Mouse (Mus musculus): ENCODE measurements around the gene Mafk. TPM values are rescaled to one million over a fixed set of nuclear protein-coding genes. Genes with fewer than 3 reads are reported as not detected.
A peak's percentile ranks its signal among the peaks of the same experiment; 100 is the strongest.

Gene Mafk
- total RNA-seq, 2 experiments from 2014 or later: 8.9 to 11.5 TPM

DNA sequence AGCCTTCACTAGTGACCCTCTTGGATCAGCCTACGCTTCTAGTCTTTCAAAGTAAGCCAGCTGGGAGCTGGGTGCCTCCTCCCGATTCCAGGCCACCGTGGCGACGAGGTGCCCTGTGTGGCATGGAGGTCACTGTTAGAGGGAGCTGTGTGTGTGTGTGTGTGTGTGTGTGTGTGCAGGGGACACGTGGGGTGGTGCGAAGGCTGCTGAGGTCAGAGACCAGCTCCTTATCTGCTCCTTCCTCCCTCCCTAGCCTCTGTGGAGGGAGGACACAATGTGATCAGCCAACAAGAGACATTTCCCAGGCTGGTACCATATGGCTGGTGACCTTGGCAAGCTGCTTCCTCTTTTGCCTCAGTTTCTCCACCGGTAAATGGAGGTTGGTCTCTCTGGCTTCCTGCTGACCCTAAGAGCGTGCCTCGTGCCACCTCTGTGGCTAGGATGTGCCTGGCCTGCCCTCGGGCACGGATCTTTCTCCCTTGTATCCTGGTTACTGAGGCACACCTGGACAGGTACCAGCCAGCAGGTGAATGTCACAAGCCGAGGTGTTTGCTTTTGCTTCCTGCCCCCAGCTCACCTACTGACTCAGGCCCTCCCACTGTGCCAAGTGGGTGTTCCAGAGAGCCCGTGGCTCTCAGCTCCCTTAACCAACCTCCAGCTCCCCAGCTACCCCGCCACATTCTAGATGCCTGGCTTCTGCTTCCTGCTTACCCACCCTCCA lies 20.5 kb downstream of the Mafk start:
- intact Hi-C loops (cut with DNase I): no loop called here
- TF ChIP-seq CTCF (IDR thresholded peaks at IDR 0.05): no peak
- Histone ChIP-seq H3K27ac (no peak overlapping the region), H3K4me3 (no peak overlapping the region)
- no peak for DNase-seq (ENCODE audit: extremely low spot score in 1 of 2, low spot score in 2 of 2)

DNA sequence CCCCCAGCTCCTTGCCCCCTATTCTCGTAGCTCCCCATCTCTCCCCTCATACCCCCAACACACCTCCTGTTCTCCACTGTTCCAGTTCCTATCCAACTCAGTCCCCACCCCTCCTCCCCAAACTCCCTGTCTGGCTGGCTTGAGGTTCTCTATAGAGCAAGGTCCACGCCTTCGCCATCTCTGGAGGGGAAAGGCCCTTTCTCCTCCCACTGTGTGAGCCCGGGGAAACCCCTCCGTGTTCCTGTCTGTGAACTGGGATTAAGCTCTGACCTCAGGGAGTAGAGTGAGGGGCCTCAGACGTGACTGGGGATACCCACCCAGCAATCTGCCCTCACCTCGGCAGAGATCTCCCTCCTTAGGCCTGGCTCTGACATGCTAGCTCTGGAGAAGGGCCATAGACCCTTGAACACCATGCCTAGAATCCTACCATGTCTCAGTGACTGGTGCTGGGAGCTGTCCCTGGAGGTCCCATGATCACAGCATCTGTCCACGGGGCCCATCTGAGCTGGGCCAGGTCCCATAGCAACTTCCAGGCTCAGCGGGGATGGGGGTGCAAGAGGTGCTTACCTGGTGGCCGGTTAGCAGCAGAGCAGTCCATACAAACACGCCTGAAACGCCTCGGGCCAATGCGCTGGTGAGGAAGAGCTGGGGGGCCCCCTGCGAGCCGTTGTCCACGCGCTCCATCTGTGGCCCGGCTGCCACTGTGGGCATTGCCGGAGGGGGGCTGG lies 21.2 kb downstream of the Mafk start:
- Histone ChIP-seq H3K27ac (no peak overlapping the region), H3K4me3 (no peak overlapping the region)
- no peak for TF ChIP-seq CTCF (IDR thresholded peaks at IDR 0.05)
- DNase-seq (ENCODE audit: extremely low spot score in 1 of 2, low spot score in 2 of 2): no peak
- intact Hi-C loops (cut with DNase I): no loop called here

DNA sequence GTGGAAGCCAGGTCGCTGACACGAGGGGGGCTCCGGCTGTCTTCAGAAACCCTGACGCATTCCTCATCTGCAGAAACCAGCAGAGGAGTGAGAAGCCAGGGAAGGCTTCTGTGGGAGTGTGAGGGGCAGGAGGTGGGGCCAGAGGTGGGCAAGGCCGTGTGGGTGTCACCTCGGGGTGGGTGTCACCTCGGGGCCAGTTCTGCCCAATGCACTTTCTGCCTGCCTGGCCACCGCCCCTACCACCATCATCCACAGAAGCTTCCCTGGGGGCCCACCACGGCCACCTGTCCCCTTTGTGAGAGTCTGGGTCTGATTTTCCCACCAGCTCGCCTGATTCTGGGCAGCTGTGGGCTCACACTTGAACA lies 21.8 kb downstream of the Mafk start:
- no peak for DNase-seq (ENCODE audit: extremely low spot score in 1 of 2, low spot score in 2 of 2)
- TF ChIP-seq CTCF (IDR thresholded peaks at IDR 0.05): no peak
- no peak overlapping the region for H3K4me3 ChIP-seq
- no peak overlapping the region for H3K27ac ChIP-seq
- intact Hi-C loops (cut with DNase I): no loop called here

GRCm38 (mm10) chr5:139813963-139814381 lies 22.7 kb downstream of the Mafk start:
- Histone ChIP-seq H3K27ac (no peak overlapping the region), H3K4me3 (no peak overlapping the region)
- intact Hi-C loops (cut with DNase I): no loop called here
- TF ChIP-seq CTCF (IDR thresholded peaks at IDR 0.05): no peak
- DNase-seq (ENCODE audit: extremely low spot score in 1 of 2, low spot score in 2 of 2): no peak

DNA sequence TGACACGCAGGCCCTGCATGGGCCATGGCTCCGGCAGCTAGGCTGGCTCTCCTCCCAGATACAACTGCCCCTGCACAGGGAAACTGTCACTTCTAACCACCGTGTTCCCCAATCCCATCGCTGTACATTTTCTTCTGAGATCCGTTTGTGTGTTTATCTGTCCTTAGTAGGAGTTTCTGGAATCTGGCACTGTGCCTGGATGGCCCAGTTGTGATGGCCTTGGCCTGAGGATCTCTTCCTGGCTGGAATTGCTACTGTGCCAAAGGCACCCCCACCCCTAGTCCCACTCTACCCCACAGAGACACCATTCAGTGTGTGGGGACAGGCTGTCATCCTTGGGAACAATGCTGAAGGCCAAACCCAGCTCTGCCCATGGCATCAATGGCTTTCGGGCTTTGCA lies 24.7 kb downstream of the Mafk start:
- intact Hi-C loops (cut with DNase I): loop anchor here (5.0 kb wide), 1 partner anchor 39 kb away; the partner anchor contains the start of gene Ints1
- TF ChIP-seq CTCF (IDR thresholded peaks at IDR 0.05): no peak
- no peak for DNase-seq (ENCODE audit: extremely low spot score in 1 of 2, low spot score in 2 of 2)
- H3K4me3 ChIP-seq: no peak overlapping the region
- H3K27ac ChIP-seq: no peak overlapping the region

DNA sequence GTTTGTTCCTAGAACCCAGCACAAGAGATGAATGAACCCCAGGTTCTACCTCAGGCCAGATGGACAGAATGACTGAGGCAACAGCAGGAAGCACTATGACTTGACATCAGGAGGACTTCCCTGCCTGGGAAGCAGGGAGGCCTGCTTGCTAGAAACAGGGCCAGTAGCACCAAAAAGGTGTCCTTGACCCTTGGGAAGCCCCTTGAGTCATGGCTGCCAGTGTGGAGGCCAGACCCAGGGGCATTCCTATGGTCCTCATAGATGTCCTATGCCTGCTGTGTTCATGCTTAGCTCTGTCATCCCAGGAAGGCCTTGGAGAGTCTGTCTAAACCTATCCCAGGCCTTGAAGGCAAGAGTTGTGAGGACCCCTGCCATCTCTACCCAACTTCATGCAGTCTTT lies 25.1 kb downstream of the Mafk start:
- Histone ChIP-seq H3K27ac (no peak overlapping the region), H3K4me3 (no peak overlapping the region)
- intact Hi-C loops (cut with DNase I): loop anchor here (5.0 kb wide), 1 partner anchor 39 kb away; the partner anchor contains the start of gene Ints1
- TF ChIP-seq CTCF (IDR thresholded peaks at IDR 0.05): no peak
- no peak for DNase-seq (ENCODE audit: extremely low spot score in 1 of 2, low spot score in 2 of 2)

DNA sequence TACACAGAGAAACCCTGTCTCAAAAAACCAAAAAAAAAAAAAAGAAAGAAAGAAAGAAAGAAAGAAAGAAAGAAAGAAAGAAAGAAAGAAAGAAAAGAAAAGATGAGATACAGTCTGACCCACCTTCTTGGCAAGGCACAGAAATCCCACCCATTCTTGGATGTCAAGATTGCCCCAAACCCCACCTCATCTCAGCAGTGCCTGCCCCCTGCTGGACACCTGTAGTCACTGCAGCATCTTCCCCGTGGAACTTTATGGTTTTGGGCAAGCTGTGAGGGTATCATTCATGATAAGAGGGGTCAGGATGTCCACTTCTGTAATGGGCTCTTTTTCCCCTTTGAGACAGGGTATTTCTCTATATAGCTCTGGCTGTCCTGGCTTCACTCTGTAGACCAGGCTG lies 26.0 kb downstream of the Mafk start:
- TF ChIP-seq CTCF (IDR thresholded peaks at IDR 0.05): peak; percentile 67
- intact Hi-C loops (cut with DNase I): loop anchor here (5.0 kb wide), 1 partner anchor 40 kb away; the partner anchor contains the start of gene Ints1
- no peak for DNase-seq (ENCODE audit: extremely low spot score in 1 of 2, low spot score in 2 of 2)
- Histone ChIP-seq H3K4me3 (no peak overlapping the region), H3K27ac (no peak overlapping the region)

GRCm38 (mm10) chr5:139818056-139818455 lies 26.7 kb downstream of the Mafk start:
- no peak overlapping the region for H3K27ac ChIP-seq
- H3K4me3 ChIP-seq: no peak overlapping the region
- TF ChIP-seq CTCF (IDR thresholded peaks at IDR 0.05): no peak
- DNase-seq (ENCODE audit: extremely low spot score in 1 of 2, low spot score in 2 of 2): no peak
- intact Hi-C loops (cut with DNase I): loop anchor here (5.0 kb wide), 1 partner anchor 41 kb away; the partner anchor contains the start of gene Ints1

- peak; percentile 59 for TF ChIP-seq CTCF (IDR thresholded peaks at IDR 0.05)
- intact Hi-C loops (cut with DNase I): loop anchor here (5.0 kb wide), 1 partner anchor 42 kb away; the partner anchor contains the start of gene Ints1
- DNase-seq (ENCODE audit: extremely low spot score in 1 of 2, low spot score in 2 of 2): peak in 1 of 2 experiments; percentile 45
- Histone ChIP-seq H3K27ac (no peak overlapping the region), H3K4me3 (no peak overlapping the region)
These were observed 27.5 kb downstream of the Mafk start for GRCm38 (mm10) chr5:139818801-139819200.

DNA sequence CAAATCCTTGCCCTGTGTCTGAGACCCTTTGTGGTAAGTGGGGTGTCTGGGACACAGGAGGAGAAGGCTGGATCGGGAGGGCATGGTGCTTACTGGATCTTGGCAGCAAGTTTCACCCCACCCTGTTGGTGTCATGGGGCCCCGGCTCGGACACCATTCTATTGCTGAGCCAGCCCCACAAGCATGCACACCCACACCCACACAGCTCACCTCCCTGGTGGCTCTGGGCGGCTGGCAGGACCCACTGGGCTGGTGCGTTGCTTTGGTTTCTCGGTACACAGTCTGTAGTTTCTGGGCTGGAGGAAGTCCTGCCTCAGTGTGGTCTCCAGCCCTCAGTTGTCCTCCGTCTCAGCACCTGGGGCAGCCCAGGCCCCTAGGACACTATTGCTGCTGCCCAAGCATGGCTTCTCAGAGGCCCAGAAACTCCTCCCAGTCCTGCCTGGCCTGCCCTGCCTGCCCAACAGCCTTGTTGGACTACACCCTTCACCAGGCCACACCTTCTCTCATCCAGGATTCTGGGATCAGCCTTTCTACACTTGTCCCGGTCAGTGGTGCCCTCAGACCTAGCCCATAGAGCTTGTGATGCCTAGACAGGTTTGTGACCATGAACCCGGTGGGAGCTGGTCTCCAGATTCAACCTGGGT lies 28.3 kb downstream of the Mafk start, which contains the start of gene Tmem184a:
Tmem184a (minus strand) TSS at position 380 of the 644 bp plus-strand sequence.
- Histone ChIP-seq H3K27ac (no peak within 1 kb of the TSS), H3K4me3 (no peak within 1 kb of the TSS)
- no peak for DNase-seq (ENCODE audit: extremely low spot score in 1 of 2, low spot score in 2 of 2)
- intact Hi-C loops (cut with DNase I): loop anchor here (5.0 kb wide), 1 partner anchor 42 kb away; the partner anchor contains the start of gene Ints1
- no peak for TF ChIP-seq CTCF (IDR thresholded peaks at IDR 0.05)

DNA sequence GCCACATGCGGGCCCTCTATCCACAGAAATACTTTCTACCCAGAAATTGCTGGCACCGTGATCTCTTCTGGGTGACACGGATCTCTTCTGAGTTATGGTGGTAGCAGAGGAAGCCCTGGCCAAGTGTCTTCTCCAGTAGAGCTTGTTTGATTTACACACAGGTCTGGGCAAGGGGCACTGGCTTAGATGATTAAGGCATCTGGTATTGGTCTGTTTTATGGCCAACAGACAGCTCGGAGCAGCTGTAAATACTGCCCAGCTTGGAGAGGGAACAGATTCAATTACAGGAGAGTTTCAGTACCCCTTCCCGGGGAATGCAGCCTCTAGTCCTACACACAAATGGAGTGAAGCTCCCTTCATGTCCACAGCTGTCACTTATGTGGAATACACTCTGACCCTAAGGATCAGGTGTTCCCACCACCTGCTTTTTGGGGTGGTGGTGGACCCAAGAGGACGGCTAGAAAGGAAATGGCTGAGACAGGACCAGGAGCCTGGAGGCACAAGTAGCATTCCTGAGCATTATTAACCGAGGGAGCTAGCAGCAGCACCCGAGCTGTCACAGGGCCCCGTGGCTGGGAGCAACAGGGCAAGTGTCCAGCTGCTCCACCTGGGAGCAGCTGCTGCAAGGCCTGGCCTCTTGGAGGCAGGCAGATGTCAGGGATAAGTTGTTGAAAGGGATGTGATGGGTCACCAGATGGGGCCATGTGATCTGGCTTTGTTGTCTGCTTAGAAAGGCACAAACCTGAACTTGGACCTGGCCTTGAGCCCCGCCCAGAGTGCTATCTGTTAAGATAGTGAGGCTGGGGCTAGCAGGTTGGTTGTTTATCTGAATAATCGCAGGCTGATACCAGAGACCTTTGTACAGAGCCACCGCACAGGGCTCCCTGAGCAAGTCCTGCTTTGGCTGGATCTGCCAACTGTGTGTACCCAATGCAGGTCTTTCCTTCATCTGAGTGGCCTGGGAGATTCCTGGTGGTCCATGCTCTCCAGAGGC lies 30.4 kb downstream of the Mafk start:
- Histone ChIP-seq H3K27ac (no peak overlapping the region), H3K4me3 (no peak overlapping the region)
- DNase-seq (ENCODE audit: extremely low spot score in 1 of 2, low spot score in 2 of 2): no peak
- TF ChIP-seq CTCF (IDR thresholded peaks at IDR 0.05): no peak
- intact Hi-C loops (cut with DNase I): no loop called here
